Mouse (Mus musculus) hindbrain, embryonic 10.5 days (tissue): Measurements from ENCODE around the gene Spsb1. TPM values are rescaled to one million over a fixed set of nuclear protein-coding genes. Genes with fewer than 3 reads are reported as not detected.

ENCODE experiments used
- DNase-seq: peaks from one replicate; pipeline ENCODE4 v3.0.0-alpha.2; 2017; ENCODE audit warnings: low spot score
- H3K27ac ChIP-seq: fragments of 300-500 bp; sonication (generic); 2 replicates; pipeline ENCODE4 v1.5.1; 2016; ENCODE audit warnings: mild to moderate bottlenecking, moderate library complexity
- H3K27me3 ChIP-seq: fragments of 300-500 bp; sonication (generic); 2 replicates; pipeline ENCODE4 v1.6.1; 2016; ENCODE audit warnings: mild to moderate bottlenecking; ENCODE audit not compliant: poor library complexity, insufficient read depth, severe bottlenecking
- H3K36me3 ChIP-seq: fragments of 300-500 bp; sonication (generic); 2 replicates; pipeline ENCODE4 v1.6.1; 2016; ENCODE audit warnings: mild to moderate bottlenecking, moderate library complexity
- H3K4me1 ChIP-seq: fragments of 300-500 bp; sonication (generic); replicated peaks from 2 replicates; pipeline ENCODE4 v1.6.1; 2016; ENCODE audit warnings: mild to moderate bottlenecking
- H3K4me3 ChIP-seq: fragments of 300-500 bp; sonication (generic); 2 replicates; pipeline ENCODE4 v1.5.1; 2016; ENCODE audit warnings: mild to moderate bottlenecking, moderate library complexity
- H3K9me3 ChIP-seq: fragments of 300-500 bp; sonication (generic); 2 replicates; pipeline ENCODE4 v1.6.1; 2016; ENCODE audit warnings: mild to moderate bottlenecking, moderate library complexity
- WGBS: fragments of 180-500 bp; shearing (Covaris S2); methylation state at CpG from one replicate; pipeline ENCODE4 v1.1.7; 2016; 5-methylcytosine and 5-hydroxymethylcytosine counted together
- polyA plus RNA-seq: library from polyadenylated mRNA; unstranded; fragments of >200 nt; fragmentation: Nextera tagmentation; extraction: Ambion mirVana; gene quantifications from 2 replicates; pipeline ENCODE4 v1.2.1, GENCODE M21; 2016

Spsb1 gene
- polyA plus RNA-seq = 10.7 and 12.0 TPM in 2 replicates

DNA sequence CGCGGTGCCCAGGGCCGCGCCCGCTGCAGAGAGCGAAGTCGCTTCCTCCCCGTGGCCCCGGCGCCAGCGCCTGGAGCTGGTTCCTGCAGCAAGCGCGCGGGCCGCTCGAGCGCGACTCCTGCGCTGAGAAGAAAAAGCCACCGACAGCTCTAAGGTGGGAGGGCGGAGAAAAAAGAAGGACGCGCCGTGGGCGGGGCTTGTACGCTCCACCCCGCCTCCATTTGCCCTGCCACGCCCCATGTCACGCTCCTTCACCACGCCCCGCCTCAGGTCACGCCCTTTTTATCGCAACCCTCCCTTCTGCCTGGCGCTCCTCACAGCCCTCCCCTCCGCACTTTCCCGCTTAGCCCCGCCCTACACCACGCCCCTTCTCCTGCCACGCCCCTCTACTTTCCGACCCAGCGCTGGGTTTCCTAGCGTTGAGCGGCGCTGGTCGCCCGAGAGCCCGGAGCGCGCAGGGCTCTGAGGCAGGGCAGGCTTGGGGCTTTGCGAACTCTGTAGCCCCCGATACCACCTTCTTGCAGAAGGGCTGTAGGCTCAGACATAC, at the start of gene Spsb1:
Gene Spsb1 (minus strand): TSS at position 151 of the 547 bp plus-strand sequence.
- peak within 1 kb of the TSS; percentile 77 for H3K4me3 ChIP-seq
- whole genome bisulfite sequencing = under 1% methylated on average over 51 of the region's 51 CpGs
- no peaks in the 10 kb centered on the region for H3K9me3 ChIP-seq
- peaks cover 40% of the 10 kb centered on the region for H3K4me1 ChIP-seq
- no peaks in the 10 kb centered on the region for H3K36me3 ChIP-seq
- peak within 1 kb of the TSS; percentile 85 for H3K27ac ChIP-seq
- DNase-seq = peak; percentile 98
- H3K27me3 ChIP-seq = peaks cover 72% of the 10 kb centered on the region

DNA sequence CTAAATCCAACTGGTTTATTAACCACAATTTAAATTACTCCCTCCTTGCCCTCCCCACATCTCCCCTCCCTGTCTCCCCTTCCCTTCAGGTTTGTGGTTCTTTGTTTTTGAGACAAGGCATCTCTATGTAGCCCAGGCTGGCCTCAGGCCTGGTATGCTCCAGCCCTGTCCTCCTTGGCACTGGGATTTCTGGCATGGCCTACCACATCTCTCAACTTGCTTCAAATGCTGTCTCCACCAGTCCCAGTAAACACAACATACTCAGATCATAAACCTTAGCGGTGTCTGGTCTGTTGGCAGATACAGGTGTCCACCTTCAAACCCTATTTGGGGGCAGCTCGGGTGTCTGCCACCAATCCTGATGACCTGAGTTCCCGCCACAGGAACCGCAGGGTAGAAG, 48.8 kb upstream of the Spsb1 start:
- WGBS = 92% methylated on average over 4 of the region's 4 CpGs
- H3K9me3 ChIP-seq = no peaks in the 10 kb centered on the region
- no peak overlapping the region for H3K4me3 ChIP-seq
- peaks cover 49% of the 10 kb centered on the region for H3K4me1 ChIP-seq
- no peak for DNase-seq
- H3K27me3 ChIP-seq = peaks cover 2% of the 10 kb centered on the region; the same call in 1 of the 2 replicates
- H3K36me3 ChIP-seq = no peaks in the 10 kb centered on the region
- H3K27ac ChIP-seq = 0 out of 2 replicates have a peak overlapping the region, but pooled peaks have one; percentile 5

DNA sequence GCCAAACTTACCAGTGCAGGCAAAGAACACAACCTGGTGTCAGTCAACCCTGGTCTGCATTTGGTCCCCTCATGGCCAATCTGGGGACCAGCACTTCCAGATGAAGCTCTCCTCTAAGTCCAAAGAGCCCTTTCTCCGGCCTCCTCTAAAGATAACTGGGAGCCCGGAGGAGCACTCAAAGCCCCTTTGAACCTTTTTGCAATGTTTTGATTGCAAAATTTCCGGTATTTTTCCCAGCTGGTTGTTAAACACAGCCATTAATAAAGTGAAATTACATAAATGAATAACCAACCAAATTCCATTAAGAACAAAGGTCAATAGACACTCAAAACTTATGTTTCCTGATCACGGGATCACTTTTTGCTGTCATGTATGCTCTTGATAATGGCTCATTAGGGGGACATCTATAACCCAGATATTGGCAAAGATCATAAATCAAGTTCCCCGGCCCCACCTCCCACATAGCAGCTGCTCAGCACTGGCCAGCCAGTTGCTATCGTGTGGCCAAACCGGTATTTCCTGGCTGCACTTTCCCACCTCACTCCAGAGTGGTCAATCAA, 48.3 kb upstream of the Spsb1 start:
- H3K4me1 ChIP-seq = peaks cover 48% of the 10 kb centered on the region
- no peaks in the 10 kb centered on the region for H3K9me3 ChIP-seq
- H3K27ac ChIP-seq = no peak overlapping the region
- H3K36me3 ChIP-seq = no peaks in the 10 kb centered on the region
- H3K27me3 ChIP-seq = peaks cover 2% of the 10 kb centered on the region; the same call in 1 of the 2 replicates
- 75% methylated on average over 7 of the region's 7 CpGs for whole genome bisulfite sequencing
- no peak for DNase-seq
- no peak overlapping the region for H3K4me3 ChIP-seq

DNA sequence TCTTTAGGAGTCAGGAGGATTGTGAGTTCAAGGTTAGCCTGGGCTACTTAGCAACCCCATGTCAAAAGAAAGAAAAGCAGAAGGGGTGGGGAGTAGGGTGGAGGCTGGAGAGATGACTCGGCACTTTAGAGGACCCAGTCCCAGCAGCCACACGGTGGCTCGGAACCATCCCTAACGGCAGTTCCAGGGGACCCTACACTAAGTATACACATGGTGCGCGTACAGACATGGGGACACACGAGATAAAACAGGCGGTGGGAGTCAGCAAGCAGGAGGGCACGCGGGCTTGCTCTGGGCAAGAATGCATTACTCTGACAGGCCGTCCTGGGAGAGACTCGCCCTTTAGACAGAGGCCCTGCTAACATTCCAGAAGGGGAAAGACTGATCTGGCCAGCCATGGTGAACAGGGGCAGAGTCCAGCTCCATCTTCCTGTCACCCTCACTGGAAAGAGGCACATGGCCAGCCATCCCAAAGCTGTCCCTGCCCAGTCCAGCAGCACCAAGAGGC, 47.2 kb upstream of the Spsb1 start:
- H3K4me1 ChIP-seq = peaks cover 48% of the 10 kb centered on the region
- 71% methylated on average over 12 of the region's 12 CpGs for WGBS
- H3K27me3 ChIP-seq = peaks cover 2% of the 10 kb centered on the region; the same call in 1 of the 2 replicates
- H3K27ac ChIP-seq = 0 out of 2 replicates have a peak overlapping the region, but pooled peaks have one; percentile 35
- no peak for DNase-seq
- H3K36me3 ChIP-seq = no peaks in the 10 kb centered on the region
- H3K9me3 ChIP-seq = no peaks in the 10 kb centered on the region
- no peak overlapping the region for H3K4me3 ChIP-seq

DNA sequence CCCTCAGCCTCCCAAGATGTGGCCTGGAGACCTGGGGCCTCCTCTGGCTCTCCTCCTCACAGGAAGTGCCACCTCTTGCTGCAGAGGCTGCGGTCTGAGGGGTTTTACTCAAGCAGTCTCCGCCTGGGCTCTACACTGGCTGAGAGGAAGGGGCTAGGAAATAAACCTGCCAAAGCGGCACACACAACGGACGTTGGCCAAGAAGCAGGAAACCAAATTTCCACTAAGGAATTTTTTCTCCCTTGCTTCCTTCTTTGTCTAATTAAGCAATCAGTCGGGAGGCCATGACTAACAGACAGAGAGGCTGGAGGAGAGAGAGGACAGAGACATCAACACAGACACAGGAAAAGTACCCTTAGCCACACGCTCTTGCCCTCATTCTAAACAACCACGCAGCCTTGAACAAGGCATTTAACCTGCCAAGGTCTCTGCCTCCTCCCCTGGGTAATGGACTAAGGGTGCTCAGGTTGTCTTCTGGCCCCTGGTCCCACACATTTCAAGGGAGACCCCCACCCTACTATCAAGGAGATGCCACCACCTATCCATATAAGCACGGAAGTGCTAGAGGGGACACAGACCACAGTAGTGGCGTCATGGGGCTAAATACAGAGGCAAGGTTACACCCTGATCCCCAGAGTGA, 46.5 kb upstream of the Spsb1 start:
- Histone ChIP-seq H3K27ac (no peak overlapping the region), H3K4me3 (no peak overlapping the region), H3K4me1 (peaks cover 42% of the 10 kb centered on the region), H3K27me3 (peaks cover 2% of the 10 kb centered on the region; the same call in 1 of the 2 replicates), H3K9me3 (no peaks in the 10 kb centered on the region), H3K36me3 (no peaks in the 10 kb centered on the region)
- WGBS = 75% methylated on average over 10 of the region's 10 CpGs
- DNase-seq = no peak

DNA sequence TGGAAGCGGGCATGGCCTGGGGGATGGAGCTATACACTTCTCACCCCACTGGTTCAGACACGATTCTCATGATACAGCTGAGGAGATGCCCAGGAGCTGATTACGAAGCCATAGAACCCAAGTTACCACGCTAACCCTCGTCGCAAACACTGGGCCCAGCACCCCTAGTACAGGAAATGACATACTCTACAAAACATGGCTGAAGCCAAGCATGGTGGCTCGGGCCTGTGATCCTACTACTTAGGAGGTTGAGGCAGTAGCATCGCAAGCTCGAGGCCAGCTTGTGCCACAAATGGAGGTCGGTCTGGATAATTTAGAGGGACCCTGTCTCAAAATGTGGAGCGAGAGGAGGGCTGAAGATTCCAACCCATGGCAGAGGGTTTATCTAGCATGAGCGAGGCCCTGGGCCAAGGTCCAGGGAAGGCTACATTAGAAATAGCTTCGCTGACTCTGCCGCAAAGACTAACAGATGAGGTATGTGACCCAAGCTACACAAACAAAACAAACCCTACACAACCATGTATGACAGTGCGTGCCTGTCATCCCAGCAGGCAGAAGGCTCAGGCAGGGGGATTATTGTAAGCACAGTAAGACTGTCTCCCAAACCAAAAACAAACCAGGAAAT, 45.2 kb upstream of the Spsb1 start:
- Histone ChIP-seq H3K9me3 (no peaks in the 10 kb centered on the region), H3K27me3 (peaks cover 2% of the 10 kb centered on the region; the same call in 1 of the 2 replicates), H3K4me1 (peaks cover 40% of the 10 kb centered on the region), H3K27ac (0 out of 2 replicates have a peak overlapping the region, but pooled peaks have one; percentile 35), H3K36me3 (no peaks in the 10 kb centered on the region), H3K4me3 (no peak overlapping the region)
- WGBS = 89% methylated on average over 15 of the region's 15 CpGs
- no peak for DNase-seq

DNA sequence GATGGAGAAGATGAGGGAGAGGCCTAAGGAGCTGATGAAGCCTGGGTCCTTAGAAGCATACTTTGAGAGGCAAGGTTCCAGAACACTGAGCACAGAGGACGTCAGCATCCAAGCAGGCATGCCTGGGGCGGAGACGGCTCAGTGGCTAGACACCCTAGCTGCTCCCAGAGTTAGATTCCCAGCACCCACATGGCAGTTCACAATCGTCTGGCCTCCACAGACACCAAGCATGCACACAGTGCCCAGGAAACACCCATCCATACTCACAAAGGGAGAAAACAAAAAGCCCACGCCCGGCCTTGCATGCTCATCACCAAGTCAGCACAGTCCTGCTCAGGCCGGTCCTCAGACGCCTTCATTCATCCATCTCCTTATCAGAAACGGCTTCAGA, 44.7 kb upstream of the Spsb1 start:
- DNase-seq = no peak
- WGBS = 69% methylated on average over 9 of the region's 9 CpGs
- no peaks in the 10 kb centered on the region for H3K9me3 ChIP-seq
- no peaks in the 10 kb centered on the region for H3K36me3 ChIP-seq
- 0 out of 2 replicates have a peak overlapping the region, but pooled peaks have one; percentile 37 for H3K27ac ChIP-seq
- peaks cover 40% of the 10 kb centered on the region for H3K4me1 ChIP-seq
- no peak overlapping the region for H3K4me3 ChIP-seq
- peaks cover 2% of the 10 kb centered on the region; the same call in 1 of the 2 replicates for H3K27me3 ChIP-seq

DNA sequence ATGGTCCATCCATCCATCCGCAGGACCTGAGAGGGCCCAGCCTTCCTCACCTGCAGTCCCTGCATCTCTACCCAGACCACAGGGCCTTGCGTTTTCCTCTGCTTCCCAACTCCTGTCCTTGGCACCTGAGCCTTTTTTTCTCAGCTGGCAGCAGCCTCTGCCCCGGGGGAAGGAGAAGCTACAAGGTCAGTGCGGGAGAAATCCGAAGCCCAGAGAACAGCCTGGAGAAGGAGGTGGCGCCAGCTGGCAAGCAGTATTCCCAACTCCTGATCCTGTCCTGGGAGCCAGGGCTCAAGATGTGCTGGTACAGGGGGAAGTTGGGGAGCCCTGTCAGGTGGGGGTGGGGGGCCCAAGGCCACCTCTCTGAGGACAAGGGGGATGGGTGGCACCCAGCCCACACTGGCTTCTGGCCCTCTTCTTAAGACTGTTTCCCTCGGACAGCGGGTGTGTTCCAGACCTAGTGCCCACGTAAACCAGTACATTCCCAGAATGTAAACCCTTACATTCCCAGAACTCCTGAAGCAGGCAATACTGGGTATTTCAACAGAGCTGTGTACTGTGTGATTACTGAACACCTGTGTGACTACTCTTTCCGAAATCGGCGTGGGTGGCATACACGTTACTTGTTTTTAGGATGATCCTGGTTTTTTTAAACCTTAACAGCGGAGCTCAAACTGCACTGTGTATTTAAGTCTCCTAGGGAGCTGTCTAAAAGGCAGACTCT, 44.1 kb upstream of the Spsb1 start:
- peak overlapping the region; percentile 37; the same call in 1 of the 2 replicates for H3K27ac ChIP-seq
- no peaks in the 10 kb centered on the region for H3K36me3 ChIP-seq
- 81% methylated on average over 14 of the region's 14 CpGs for WGBS
- no peak for DNase-seq
- H3K4me3 ChIP-seq = no peak overlapping the region
- H3K9me3 ChIP-seq = no peaks in the 10 kb centered on the region
- peaks cover 2% of the 10 kb centered on the region; the same call in 1 of the 2 replicates for H3K27me3 ChIP-seq
- H3K4me1 ChIP-seq = peaks cover 40% of the 10 kb centered on the region

DNA sequence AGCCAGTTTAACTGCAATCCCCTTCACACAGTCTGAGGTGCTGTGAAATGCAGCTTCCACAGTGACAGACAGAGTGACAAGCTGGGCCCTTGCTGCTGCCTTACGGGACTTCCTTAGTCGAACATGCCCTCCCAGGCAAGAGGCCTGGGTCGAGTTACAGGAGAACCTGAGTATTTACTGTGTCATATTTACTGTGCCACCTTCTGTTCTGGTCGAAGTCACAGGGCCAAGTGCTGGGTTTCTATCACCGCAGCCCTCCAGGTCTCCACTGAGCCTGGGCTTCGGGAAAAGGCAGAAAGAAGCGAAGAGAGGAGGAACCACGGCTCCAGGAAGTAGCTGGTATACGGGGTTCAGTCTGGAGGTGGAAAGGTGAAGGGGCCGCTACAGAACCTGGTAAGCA, 43.2 kb upstream of the Spsb1 start:
- Histone ChIP-seq H3K4me1 (peaks cover 36% of the 10 kb centered on the region), H3K36me3 (no peaks in the 10 kb centered on the region), H3K9me3 (no peaks in the 10 kb centered on the region), H3K4me3 (no peak overlapping the region), H3K27me3 (peaks cover 7% of the 10 kb centered on the region; the same call in 1 of the 2 replicates), H3K27ac (peak overlapping the region; percentile 35; the same call in 1 of the 2 replicates)
- no peak for DNase-seq
- WGBS = 76% methylated on average over 10 of the region's 10 CpGs

DNA sequence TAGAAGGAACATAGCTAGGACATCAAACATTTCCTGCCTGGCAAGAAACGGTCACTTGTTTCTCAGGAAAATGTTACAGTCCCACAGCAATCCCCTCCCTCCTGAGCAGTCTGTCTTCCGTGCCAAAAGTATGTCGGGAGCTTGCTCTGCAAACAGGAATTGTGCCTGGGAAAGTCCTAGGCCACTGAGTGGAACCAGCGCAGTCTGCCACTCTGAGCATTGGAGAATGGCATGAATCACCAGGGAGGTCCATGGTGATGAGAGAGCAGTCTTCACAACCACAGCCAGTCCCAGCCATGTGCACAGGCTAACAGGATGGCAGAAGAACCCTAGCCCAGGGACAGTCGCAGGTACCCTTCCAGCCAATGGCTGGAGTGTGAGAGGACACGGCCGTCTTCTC, 41.6 kb upstream of the Spsb1 start:
- no peaks in the 10 kb centered on the region for H3K36me3 ChIP-seq
- DNase-seq = no peak
- H3K27ac ChIP-seq = no peak overlapping the region
- peaks cover 19% of the 10 kb centered on the region for H3K27me3 ChIP-seq
- WGBS = 89% methylated on average over 7 of the region's 7 CpGs
- no peaks in the 10 kb centered on the region for H3K9me3 ChIP-seq
- no peak overlapping the region for H3K4me3 ChIP-seq
- peaks cover 28% of the 10 kb centered on the region for H3K4me1 ChIP-seq

DNA sequence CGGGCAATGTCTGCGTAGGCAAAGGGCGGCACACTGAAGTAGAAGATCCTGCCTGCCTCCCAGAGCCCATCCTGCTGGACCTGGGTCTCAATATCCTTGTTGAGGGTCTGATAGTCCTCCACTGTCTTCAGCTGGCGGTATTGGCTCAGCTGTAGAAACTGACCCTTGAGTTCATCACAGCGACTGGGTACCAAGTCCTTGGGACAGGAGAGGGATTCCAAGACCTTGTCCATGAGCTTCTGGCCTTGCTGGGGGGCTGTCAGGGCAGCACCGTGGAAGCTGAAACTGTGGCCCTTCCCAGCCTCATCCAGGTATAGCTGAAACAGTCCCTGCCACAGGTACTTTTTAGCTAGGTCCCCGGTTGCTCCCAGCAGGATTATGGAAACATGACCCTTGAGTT, 41.1 kb upstream of the Spsb1 start:
- no peaks in the 10 kb centered on the region for H3K36me3 ChIP-seq
- DNase-seq = no peak
- peaks cover 24% of the 10 kb centered on the region for H3K27me3 ChIP-seq
- no peak overlapping the region for H3K27ac ChIP-seq
- peaks cover 28% of the 10 kb centered on the region for H3K4me1 ChIP-seq
- WGBS = 89% methylated on average over 7 of the region's 7 CpGs
- H3K4me3 ChIP-seq = no peak overlapping the region
- no peaks in the 10 kb centered on the region for H3K9me3 ChIP-seq

DNA sequence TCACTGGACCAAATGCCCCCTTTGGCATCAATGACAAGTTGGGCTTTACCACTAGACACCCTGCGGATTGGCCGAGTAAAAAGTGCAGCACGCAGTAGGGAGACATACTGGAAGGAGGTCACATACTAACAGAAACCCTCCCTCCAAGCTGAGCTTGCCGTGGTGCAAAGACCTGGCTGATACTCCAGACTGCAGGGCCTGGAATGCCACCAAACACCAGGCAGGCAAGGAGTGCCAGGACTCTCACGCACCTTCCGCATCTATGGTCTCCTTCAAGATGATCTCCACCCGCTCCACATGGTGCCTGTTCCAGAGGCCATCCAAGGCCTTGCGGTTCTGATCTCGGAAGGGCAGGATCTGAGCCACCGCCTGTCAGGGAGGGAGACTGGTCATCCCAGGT, 39.4 kb upstream of the Spsb1 start:
- Histone ChIP-seq H3K27ac (no peak overlapping the region), H3K4me3 (no peak overlapping the region), H3K4me1 (peaks cover 38% of the 10 kb centered on the region), H3K36me3 (no peaks in the 10 kb centered on the region), H3K9me3 (no peaks in the 10 kb centered on the region), H3K27me3 (peaks cover 36% of the 10 kb centered on the region)
- DNase-seq = no peak
- 84% methylated on average over 10 of the region's 10 CpGs for WGBS
